Mouse (Mus musculus): Measurements from ENCODE around the gene Cr2. TPM values are rescaled to one million over a fixed set of nuclear protein-coding genes. Genes with fewer than 3 reads are reported as not detected.
"Not testable (repeated sequence)": the region's sequence is repeated elsewhere in the genome, so short reads cannot be mapped to it uniquely, and the experiment has no call there.

Gene Cr2
- polyA plus RNA-seq (2016; fragmentation: Nextera tagmentation; extraction: Ambion mirVana): 0.16 and 0.77 TPM in 2 replicates

- H3K4me1 ChIP-seq (replicated peaks): 0 out of 2 replicates have a peak, but pooled peaks cover 3% of the 10 kb centered on the region
- H3K27me3 ChIP-seq (ENCODE audit: insufficient read depth, poor library complexity, severe bottlenecking): no peaks in the 10 kb centered on the region
- peak within 1 kb of the TSS; percentile 54; the same call in 1 of the 2 replicates for H3K27ac ChIP-seq
- no peaks in the 10 kb centered on the region for H3K36me3 ChIP-seq
- no peaks in the 10 kb centered on the region for H3K9me3 ChIP-seq
- peak within 1 kb of the TSS; percentile 47 for H3K4me3 ChIP-seq
- DNase-seq (ENCODE audit: low spot score): peak; percentile 82
- WGBS: 10% methylated on average over 20 of the region's 20 CpGs
Measured at GRCm38 (mm10) chr1:195175980-195176931, at the start of gene Cr2. TSS of gene Cr2 (minus strand) at chr1:195176716.

DNA sequence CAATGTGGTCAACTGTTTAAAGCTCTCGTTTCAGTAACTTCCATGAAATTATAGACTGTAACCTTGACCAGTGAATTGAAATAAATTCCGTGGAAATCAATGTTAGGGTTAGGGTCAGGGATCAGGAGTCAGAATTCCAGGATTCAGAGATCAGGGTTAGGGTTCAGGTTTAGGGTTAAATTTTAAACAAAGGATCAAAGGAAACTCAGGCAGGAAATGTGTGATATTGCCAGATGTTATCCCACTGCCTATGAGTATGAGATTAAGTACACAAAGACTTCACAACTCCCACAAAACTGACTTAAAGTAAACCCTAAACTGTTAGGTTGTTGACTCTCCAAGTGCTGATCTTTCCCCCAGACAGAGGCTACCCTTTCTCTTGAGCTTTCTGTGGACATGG, 45.3 kb upstream of the Cr2 start:
- H3K36me3 ChIP-seq: no peaks in the 10 kb centered on the region
- no peak for DNase-seq (ENCODE audit: low spot score)
- H3K9me3 ChIP-seq: no peaks in the 10 kb centered on the region
- H3K27ac ChIP-seq: no peak overlapping the region
- no peak overlapping the region for H3K4me3 ChIP-seq
- H3K27me3 ChIP-seq (ENCODE audit: insufficient read depth, poor library complexity, severe bottlenecking): no peaks in the 10 kb centered on the region
- no peaks in the 10 kb centered on the region for H3K4me1 ChIP-seq (replicated peaks)
- 41% methylated on average over 2 of the region's 2 CpGs for WGBS

DNA sequence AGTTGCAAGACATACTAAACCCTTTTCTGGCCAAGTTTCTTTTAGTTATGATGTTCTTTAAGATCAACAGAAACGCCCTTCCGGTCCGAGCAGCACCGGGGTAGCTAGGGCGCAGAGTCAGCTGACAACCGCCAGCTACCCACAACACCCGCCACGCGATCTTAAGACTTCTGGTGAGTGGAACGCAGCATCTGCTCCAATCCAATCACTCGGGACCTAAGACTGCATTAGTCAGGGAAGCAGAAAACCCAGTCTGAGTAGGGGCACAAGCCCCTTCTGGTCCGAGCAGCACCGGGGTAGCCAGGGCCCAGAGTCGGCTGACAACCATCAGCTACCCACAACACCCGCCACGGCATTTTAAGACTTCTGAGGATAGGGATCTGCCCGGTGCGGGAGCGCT, 36.3 kb upstream of the Cr2 start:
- not testable (repeated sequence) for H3K4me3 ChIP-seq; H3K9me3 ChIP-seq; H3K27ac ChIP-seq; H3K36me3 ChIP-seq; H3K27me3 ChIP-seq (ENCODE audit: insufficient read depth, poor library complexity, severe bottlenecking); DNase-seq (ENCODE audit: low spot score); H3K4me1 ChIP-seq (replicated peaks)
- whole genome bisulfite sequencing: 62% methylated on average over 19 of the region's 19 CpGs

DNA sequence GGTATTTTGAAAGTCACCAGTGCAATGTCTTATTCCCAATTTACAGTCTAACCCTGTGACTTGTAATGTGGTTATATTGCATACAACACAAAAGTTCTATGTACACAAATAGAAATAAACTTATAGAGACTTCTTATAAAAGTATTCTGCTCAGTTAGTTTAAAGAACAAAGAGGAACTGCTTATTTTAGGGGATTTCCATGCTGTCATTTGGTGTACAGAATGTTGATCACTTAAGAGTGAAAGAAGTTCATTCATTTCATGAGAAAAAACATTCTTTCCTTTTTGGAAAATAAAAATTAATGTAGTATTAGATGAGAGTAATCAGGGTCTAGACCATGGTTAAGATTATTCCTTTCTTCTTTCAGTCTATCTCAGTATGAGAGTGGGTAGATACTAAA, 8.2 kb upstream of the Cr2 start:
- no peak for DNase-seq (ENCODE audit: low spot score)
- Histone ChIP-seq H3K27ac (no peak overlapping the region), H3K4me1 (replicated peaks) (no peaks in the 10 kb centered on the region), H3K36me3 (no peaks in the 10 kb centered on the region), H3K27me3 (ENCODE audit: insufficient read depth, poor library complexity, severe bottlenecking) (no peaks in the 10 kb centered on the region), H3K9me3 (no peaks in the 10 kb centered on the region), H3K4me3 (no peak overlapping the region)

GRCm38 (mm10) chr1:195164996-195165755, 11.3 kb downstream of the Cr2 start:
- 87% methylated on average over 9 of the region's 9 CpGs for WGBS
- no peak for DNase-seq (ENCODE audit: low spot score)
- Histone ChIP-seq H3K27ac (no peak overlapping the region), H3K9me3 (no peaks in the 10 kb centered on the region), H3K4me1 (replicated peaks) (no peaks in the 10 kb centered on the region), H3K4me3 (no peak overlapping the region), H3K27me3 (ENCODE audit: insufficient read depth, poor library complexity, severe bottlenecking) (no peaks in the 10 kb centered on the region), H3K36me3 (no peaks in the 10 kb centered on the region)

DNA sequence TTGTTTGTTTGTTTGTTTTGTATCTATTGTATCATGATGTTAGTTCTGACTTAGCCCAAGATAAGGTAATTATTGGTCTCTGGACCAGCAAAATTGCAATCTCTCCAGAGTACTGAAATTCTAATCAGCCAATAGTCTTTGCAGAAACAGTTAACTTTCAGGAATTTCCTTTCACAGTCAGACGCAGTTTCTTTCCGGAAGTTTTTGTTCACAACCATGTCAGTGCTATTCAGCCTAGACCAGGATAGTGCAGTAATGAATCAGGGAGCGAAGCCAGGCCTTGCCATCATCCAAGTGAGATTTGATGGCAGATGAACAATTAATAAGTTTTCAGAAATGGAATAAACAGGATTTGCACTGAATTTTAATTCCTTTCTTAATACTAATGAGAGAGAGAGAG, 44.4 kb downstream of the Cr2 start:
- peaks cover 20% of the 10 kb centered on the region for H3K36me3 ChIP-seq
- peak overlapping the region; percentile 67 for H3K4me3 ChIP-seq
- 54% methylated on average over 3 of the region's 3 CpGs for WGBS

GRCm38 (mm10) chr1:195131675-195132015, 44.9 kb downstream of the Cr2 start:
- Histone ChIP-seq H3K36me3 (peaks cover 21% of the 10 kb centered on the region), H3K4me1 (replicated peaks) (peaks cover 14% of the 10 kb centered on the region), H3K27me3 (ENCODE audit: insufficient read depth, poor library complexity, severe bottlenecking) (no peaks in the 10 kb centered on the region), H3K9me3 (no peaks in the 10 kb centered on the region), H3K27ac (peak overlapping the region; percentile 96), H3K4me3 (peak overlapping the region; percentile 67)
- no peak for DNase-seq (ENCODE audit: low spot score)
- WGBS: 28% methylated on average over 4 of the region's 4 CpGs

More for the DNA sequence above, 44.4 kb downstream of the Cr2 start:
- Histone ChIP-seq H3K27me3 (ENCODE audit: insufficient read depth, poor library complexity, severe bottlenecking) (no peaks in the 10 kb centered on the region), H3K4me1 (replicated peaks) (peaks cover 14% of the 10 kb centered on the region), H3K27ac (peak overlapping the region; percentile 96; the same call in 1 of the 2 replicates), H3K9me3 (no peaks in the 10 kb centered on the region)
- no peak for DNase-seq (ENCODE audit: low spot score)

GRCm38 (mm10) chr1:195130953-195131674, 45.4 kb downstream of the Cr2 start, which contains the start of gene Cr1l:
TSS of gene Cr1l (minus strand) at chr1:195131586.
- H3K27ac ChIP-seq: peak within 1 kb of the TSS; percentile 96
- WGBS: under 1% methylated on average over 31 of the region's 31 CpGs
- H3K4me1 ChIP-seq (replicated peaks): peaks cover 14% of the 10 kb centered on the region
- peaks cover 22% of the 10 kb centered on the region for H3K36me3 ChIP-seq
- no peaks in the 10 kb centered on the region for H3K27me3 ChIP-seq (ENCODE audit: insufficient read depth, poor library complexity, severe bottlenecking)
- peak within 1 kb of the TSS; percentile 67 for H3K4me3 ChIP-seq
- DNase-seq (ENCODE audit: low spot score): peak; percentile 90
- H3K9me3 ChIP-seq: no peaks in the 10 kb centered on the region

GRCm38 (mm10) chr1:195130479-195130878, 46.0 kb downstream of the Cr2 start:
- Histone ChIP-seq H3K27ac (peak overlapping the region; percentile 96), H3K36me3 (peaks cover 28% of the 10 kb centered on the region)
- 13% methylated on average over 2 of the region's 2 CpGs for WGBS

GRCm38 (mm10) chr1:195129867-195130266, 46.6 kb downstream of the Cr2 start:
- H3K4me1 ChIP-seq (replicated peaks): peaks cover 14% of the 10 kb centered on the region
- DNase-seq (ENCODE audit: low spot score): no peak
- no peak overlapping the region for H3K27ac ChIP-seq
- H3K4me3 ChIP-seq: peak overlapping the region; percentile 67; the same call in 1 of the 2 replicates
- no peaks in the 10 kb centered on the region for H3K9me3 ChIP-seq
- H3K36me3 ChIP-seq: peaks cover 32% of the 10 kb centered on the region
- H3K27me3 ChIP-seq (ENCODE audit: insufficient read depth, poor library complexity, severe bottlenecking): no peaks in the 10 kb centered on the region
- 85% methylated on average over 1 of the region's 1 CpGs for WGBS

More at GRCm38 (mm10) chr1:195130479-195130878, 46.0 kb downstream of the Cr2 start:
- DNase-seq (ENCODE audit: low spot score): no peak
- peak overlapping the region; percentile 67 for H3K4me3 ChIP-seq
- H3K9me3 ChIP-seq: no peaks in the 10 kb centered on the region
- peaks cover 14% of the 10 kb centered on the region for H3K4me1 ChIP-seq (replicated peaks)
- no peaks in the 10 kb centered on the region for H3K27me3 ChIP-seq (ENCODE audit: insufficient read depth, poor library complexity, severe bottlenecking)

DNA sequence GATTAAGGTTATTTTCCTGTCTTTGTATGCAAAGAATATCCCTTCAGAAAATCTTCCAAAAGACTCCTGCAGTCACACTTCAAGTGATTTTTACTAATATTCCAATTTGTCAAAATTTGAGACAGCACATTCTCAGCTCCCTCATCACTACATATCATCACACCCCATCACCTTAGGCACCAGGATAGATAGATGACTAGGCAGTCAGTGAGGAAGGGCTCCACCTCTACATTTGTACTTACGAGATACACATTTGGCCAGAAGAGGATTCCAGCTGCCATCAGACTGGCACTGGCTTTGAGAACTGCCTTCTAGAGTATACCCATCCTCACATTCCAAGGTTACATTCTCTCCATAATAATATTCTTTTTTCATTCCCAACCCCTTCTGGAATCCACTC, 62.1 kb downstream of the Cr2 start:
- DNase-seq (ENCODE audit: low spot score): no peak
- no peak overlapping the region for H3K27ac ChIP-seq
- WGBS: 86% methylated on average over 1 of the region's 1 CpGs
- peaks cover 66% of the 10 kb centered on the region for H3K36me3 ChIP-seq
- no peaks in the 10 kb centered on the region for H3K27me3 ChIP-seq (ENCODE audit: insufficient read depth, poor library complexity, severe bottlenecking)
- no peak overlapping the region for H3K4me3 ChIP-seq
- H3K9me3 ChIP-seq: no peaks in the 10 kb centered on the region
- no peaks in the 10 kb centered on the region for H3K4me1 ChIP-seq (replicated peaks)

DNA sequence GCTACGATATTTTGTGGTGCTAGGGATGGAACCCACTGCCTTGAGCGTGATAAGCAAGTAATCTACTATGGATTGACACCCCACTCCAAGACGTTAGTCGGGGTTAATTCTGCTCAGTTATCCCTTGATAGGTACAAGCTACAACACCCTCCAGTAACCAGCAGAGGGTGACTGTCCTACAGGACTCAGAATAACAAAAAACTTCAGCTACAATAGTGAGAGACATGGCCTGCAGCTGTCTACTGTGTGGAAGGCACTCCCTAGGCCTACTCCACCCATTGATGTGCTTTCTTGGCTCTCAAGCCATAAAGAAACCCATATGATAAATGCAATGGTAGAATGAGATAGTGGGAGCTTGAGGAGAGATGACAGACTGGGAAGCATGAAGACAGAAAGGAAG, 62.9 kb downstream of the Cr2 start:
- H3K36me3 ChIP-seq: peaks cover 66% of the 10 kb centered on the region
- 87% methylated on average over 4 of the region's 4 CpGs for WGBS

More for the DNA sequence above, 62.9 kb downstream of the Cr2 start:
- H3K9me3 ChIP-seq: no peaks in the 10 kb centered on the region
- H3K27ac ChIP-seq: no peak overlapping the region
- no peaks in the 10 kb centered on the region for H3K27me3 ChIP-seq (ENCODE audit: insufficient read depth, poor library complexity, severe bottlenecking)
- no peaks in the 10 kb centered on the region for H3K4me1 ChIP-seq (replicated peaks)
- no peak for DNase-seq (ENCODE audit: low spot score)
- H3K4me3 ChIP-seq: no peak overlapping the region
